ENCODE assay signal across 8 mouse cellular contexts in the genomic region with DNA sequence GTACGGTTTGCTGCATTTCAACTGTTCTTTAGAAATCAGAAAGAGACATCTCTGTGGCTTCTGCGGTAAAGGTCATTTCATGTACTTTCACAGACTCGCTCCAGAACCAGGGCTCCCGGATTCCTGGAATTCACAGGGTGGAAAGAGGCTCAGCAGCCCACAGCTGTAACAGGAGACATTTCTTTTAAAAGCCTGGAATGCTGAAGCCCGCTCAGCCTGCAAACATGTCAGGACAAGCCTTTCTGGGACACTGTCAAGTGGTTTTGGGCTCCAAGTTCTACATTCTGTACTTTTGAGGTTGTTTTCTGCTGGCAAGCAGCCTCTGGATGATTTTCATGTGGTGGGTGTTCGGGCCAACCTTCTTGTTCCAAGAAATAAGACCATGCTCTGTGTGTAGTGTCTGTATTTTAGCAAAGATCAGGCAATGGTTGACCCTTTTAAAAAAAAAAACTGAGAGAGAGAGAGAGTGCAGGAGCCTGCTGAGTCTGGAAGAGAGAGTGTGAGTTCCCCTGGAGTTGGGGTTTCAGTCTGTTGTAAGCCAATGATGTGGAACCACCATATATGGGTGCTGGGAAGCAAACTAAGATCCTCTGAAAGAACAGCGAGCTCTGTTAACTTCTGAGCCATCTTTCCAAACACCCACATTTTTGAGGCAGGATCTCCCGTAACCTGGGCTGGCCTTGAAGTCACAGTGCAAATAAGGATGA. TPM values are rescaled to one million over a fixed set of nuclear protein-coding genes. Genes with fewer than 3 reads are reported as not detected.
DNase-seq lines count a peak whose midpoint lies in the region; ATAC-seq and TF ChIP-seq lines count a peak whose summit lies in the region.

No protein-coding gene starts in this region.

- no peak overlapping the region for H3K4me2 ChIP-seq in hindbrain, embryonic 16.5 days (ENCODE audit: low read length)
- H3K4me2 ChIP-seq in hindbrain, embryonic 15.5 days, result no peak overlapping the region

- no peak for ATAC-seq in hindbrain, embryonic 16.5 days
- ATAC-seq in hindbrain, embryonic 15.5 days (ENCODE audit: low FRiP score, low read depth), result no peak
- ATAC-seq in CD4-positive, CD25-positive, alpha-beta regulatory T cell, adult 4 months, result no peak

- H3K27ac ChIP-seq in hindbrain, embryonic 10.5 days, result peak overlapping the region; percentile 56
- H3K27ac ChIP-seq in hindbrain, embryonic 16.5 days (ENCODE audit: low read depth, low read length), result no peak overlapping the region
- H3K27ac ChIP-seq in hindbrain, embryonic 15.5 days (replicated peaks), result peak overlapping the region; percentile 18
- no peak overlapping the region; the same call in 1 of the 2 replicates for H3K27ac ChIP-seq in cerebellum, adult 2 months (ENCODE audit: insufficient read depth, low read length)

- H3K36me3 ChIP-seq in hindbrain, embryonic 10.5 days, result no peaks in the 10 kb centered on the region
- H3K36me3 ChIP-seq in hindbrain, embryonic 16.5 days (ENCODE audit: control insufficient read depth, insufficient read depth, low read length), result no peaks in the 10 kb centered on the region
- H3K36me3 ChIP-seq in hindbrain, embryonic 15.5 days, result no peaks in the 10 kb centered on the region

- 32% methylated on average over 8 of the region's 8 CpGs for WGBS in hindbrain, embryonic 10.5 days
- 44% methylated on average over 8 of the region's 8 CpGs for WGBS in hindbrain, embryonic 16.5 days
- WGBS in hindbrain, embryonic 15.5 days, result 46% methylated on average over 8 of the region's 8 CpGs
- 46% methylated on average over 8 of the region's 8 CpGs for WGBS in lung, adult 2 months
- WGBS in cerebellum, adult 2 months, result 67% methylated on average over 8 of the region's 8 CpGs

- no peak overlapping the region for H3K9ac ChIP-seq in hindbrain, embryonic 16.5 days (ENCODE audit: low read depth, low read length)
- no peak overlapping the region for H3K9ac ChIP-seq in hindbrain, embryonic 15.5 days

- H3K9me3 ChIP-seq in hindbrain, embryonic 10.5 days, result no peaks in the 10 kb centered on the region
- H3K9me3 ChIP-seq in hindbrain, embryonic 16.5 days (ENCODE audit: control insufficient read depth, low read length), result no peaks in the 10 kb centered on the region
- no peaks in the 10 kb centered on the region for H3K9me3 ChIP-seq in hindbrain, embryonic 15.5 days

- no peaks in the 10 kb centered on the region for H3K27me3 ChIP-seq in hindbrain, embryonic 10.5 days (ENCODE audit: insufficient read depth, poor library complexity, severe bottlenecking)
- no peaks in the 10 kb centered on the region for H3K27me3 ChIP-seq in hindbrain, embryonic 16.5 days (replicated peaks; ENCODE audit: control insufficient read depth, insufficient read depth, low read length)
- no peaks in the 10 kb centered on the region for H3K27me3 ChIP-seq in hindbrain, embryonic 15.5 days
- H3K27me3 ChIP-seq in cerebellum, adult 2 months (ENCODE audit: control insufficient read depth, insufficient read depth, low read length), result no peaks in the 10 kb centered on the region

- H3K4me1 ChIP-seq in hindbrain, embryonic 10.5 days (replicated peaks), result peaks cover 39% of the 10 kb centered on the region
- peaks cover 18% of the 10 kb centered on the region for H3K4me1 ChIP-seq in hindbrain, embryonic 16.5 days (ENCODE audit: control insufficient read depth, insufficient read depth, low read depth, low read length)
- H3K4me1 ChIP-seq in hindbrain, embryonic 15.5 days (replicated peaks), result peaks cover 41% of the 10 kb centered on the region
- peaks cover 14% of the 10 kb centered on the region; the same call in 1 of the 2 replicates for H3K4me1 ChIP-seq in lung, adult 2 months (ENCODE audit: control insufficient read depth, insufficient read depth, low read length)
- no peaks in the 10 kb centered on the region for H3K4me1 ChIP-seq in cerebellum, adult 2 months (ENCODE audit: control insufficient read depth, insufficient read depth, low read length)

- no peak overlapping the region for H3K4me3 ChIP-seq in hindbrain, embryonic 10.5 days
- H3K4me3 ChIP-seq in hindbrain, embryonic 16.5 days (ENCODE audit: low read length), result no peak overlapping the region
- no peak overlapping the region for H3K4me3 ChIP-seq in hindbrain, embryonic 15.5 days
- H3K4me3 ChIP-seq in lung, adult 2 months (replicated peaks; ENCODE audit: extremely low read depth, low read depth, low read length), result no peak overlapping the region
- no peak overlapping the region for H3K4me3 ChIP-seq in cerebellum, adult 2 months (replicated peaks; ENCODE audit: insufficient read depth, low read depth, low read length)

- DNase-seq in hindbrain, embryonic 10.5 days (ENCODE audit: low spot score), result no peak
- peak; percentile 75 for DNase-seq in gastrocnemius, adult 18-20 months (ENCODE audit: low spot score)
- peak; percentile 39 for DNase-seq in lung, adult 2 months
- no peak for DNase-seq in cerebellum, adult 2 months
- DNase-seq in cerebellum, postnatal 25 days, result no peak

- TF ChIP-seq CTCF in lung, adult 2 months (IDR thresholded peaks at IDR 0.05; ENCODE audit: insufficient read depth, low read length), result no peak
- TF ChIP-seq CTCF in cerebellum, adult 2 months (IDR thresholded peaks at IDR 0.05; ENCODE audit: borderline replicate concordance, insufficient read depth, low read depth, low read length), result no peak

- TF ChIP-seq POLR2A in lung, adult 2 months (IDR thresholded peaks at IDR 0.05; ENCODE audit: borderline replicate concordance, extremely low read depth, low read depth, low read length), result no peak
- no peak for TF ChIP-seq POLR2A in cerebellum, adult 2 months (IDR thresholded peaks at IDR 0.05; ENCODE audit: borderline replicate concordance, insufficient read depth, low read length)

RNA-seq across cellular contexts. Expression of gene Irf2bp2, which starts 9.6 kb away (rescaled TPM):
- polyA plus RNA-seq in hindbrain, embryonic 10.5 days (2016; fragmentation: Nextera tagmentation; extraction: Ambion mirVana), result 3.3 and 4.3 TPM in 2 replicates
- polyA plus RNA-seq in hindbrain, embryonic 16.5 days (2015; fragmentation: Nextera tagmentation; extraction: Ambion mirVana), result 8.0 and 8.2 TPM in 2 replicates
- total RNA-seq in gastrocnemius, adult 18-20 months (2021), result 10 to 100 TPM; 33.8 to 49.6 TPM
- polyA plus RNA-seq in hindbrain, embryonic 15.5 days (2015; fragmentation: Nextera tagmentation; extraction: Ambion mirVana), result 9.1 and 9.2 TPM in 2 replicates
- 81.2 and 127 TPM in 2 replicates for polyA plus RNA-seq in lung, adult 2 months (2012; rRNA removed)
- polyA plus RNA-seq in cerebellum, adult 2 months (2012; rRNA removed), result 42.0 and 42.4 TPM in 2 replicates
- polyA plus RNA-seq in CD4-positive, CD25-positive, alpha-beta regulatory T cell, adult 4 months (2017; shearing (Covaris generic)), result 10 to 100 TPM; 15.5 to 22.4 TPM

Comparison
In these comparisons a context has a peak if more than half of its experiments do, and no peak if none do; other contexts are left out.
1. H3K27ac ChIP-seq: peak in hindbrain, embryonic 10.5 days (single experiment) and hindbrain, embryonic 15.5 days (single experiment); none in hindbrain, embryonic 16.5 days (single experiment) and cerebellum, adult 2 months (single experiment).
2. DNase-seq: peak in gastrocnemius, adult 18-20 months (single experiment) and lung, adult 2 months (single experiment); none in hindbrain, embryonic 10.5 days (single experiment), cerebellum, adult 2 months (0 of 2) and cerebellum, postnatal 25 days (0 of 2).